8 mouse cellular contexts compared by ENCODE assay signal in genomic region chr11:119393483-119393804, GRCm38 (mm10). TPM values are rescaled to one million over a fixed set of nuclear protein-coding genes. Genes with fewer than 3 reads are reported as not detected.
DNase-seq lines count a peak whose midpoint lies in the region; ATAC-seq and TF ChIP-seq lines count a peak whose summit lies in the region.

No protein-coding gene starts in this region.

- no peak for DNase-seq in liver, adult 2 months (ENCODE audit: extremely low read depth, low read depth, low spot score)
- no peak for DNase-seq in liver
- no peak for DNase-seq in hindbrain, postnatal 0 days (ENCODE audit: low spot score)
- DNase-seq in urinary bladder, postnatal 25 days (ENCODE audit: low spot score): no peak
- no peak for DNase-seq in adrenal gland, adult (ENCODE audit: inconsistent age in 2 of 2, low spot score in 1 of 2)
- no peak for DNase-seq in gastrocnemius, adult 8-10 months (ENCODE audit: low spot score in 2 of 2)

- peak overlapping the region; percentile 63 for H3K4me3 ChIP-seq in liver, adult 2 months (ENCODE audit: insufficient read depth, low read depth, low read length)
- peak overlapping the region; percentile 43 for H3K4me3 ChIP-seq in embryonic facial prominence, embryonic 12.5 days
- H3K4me3 ChIP-seq in hindbrain, postnatal 0 days (ENCODE audit: low read length): peak overlapping the region; percentile 41
- H3K4me3 ChIP-seq in neural tube, embryonic 12.5 days: peak overlapping the region; percentile 41

- peak overlapping the region; percentile 75 for H3K9ac ChIP-seq in liver, adult 2 months (ENCODE audit: low read depth, low read length)
- H3K9ac ChIP-seq in embryonic facial prominence, embryonic 12.5 days: peak overlapping the region; percentile 28
- H3K9ac ChIP-seq in hindbrain, postnatal 0 days (replicated peaks; ENCODE audit: low read length): peak overlapping the region; percentile 40; the same call in 1 of the 2 replicates
- peak overlapping the region; percentile 26 for H3K9ac ChIP-seq in neural tube, embryonic 12.5 days

- no peaks in the 10 kb centered on the region for H3K9me3 ChIP-seq in embryonic facial prominence, embryonic 12.5 days
- H3K9me3 ChIP-seq in hindbrain, postnatal 0 days (ENCODE audit: low read length): no peaks in the 10 kb centered on the region
- H3K9me3 ChIP-seq in neural tube, embryonic 12.5 days: no peaks in the 10 kb centered on the region

- peaks cover 29% of the 10 kb centered on the region for H3K4me1 ChIP-seq in liver, adult 2 months (ENCODE audit: control insufficient read depth, insufficient read depth, low read length)
- H3K4me1 ChIP-seq in embryonic facial prominence, embryonic 12.5 days: peaks cover 9% of the 10 kb centered on the region; the same call in 1 of the 2 replicates
- H3K4me1 ChIP-seq in hindbrain, postnatal 0 days (ENCODE audit: insufficient read depth, low read length): peaks cover 8% of the 10 kb centered on the region; the same call in 1 of the 2 replicates
- peaks cover 25% of the 10 kb centered on the region for H3K4me1 ChIP-seq in neural tube, embryonic 12.5 days

- WGBS in liver, adult 2 months: 12% methylated on average over 7 of the region's 7 CpGs
- 25% methylated on average over 7 of the region's 7 CpGs for WGBS in embryonic facial prominence, embryonic 12.5 days
- 24% methylated on average over 7 of the region's 7 CpGs for WGBS in hindbrain, postnatal 0 days
- 33% methylated on average over 7 of the region's 7 CpGs for WGBS in neural tube, embryonic 12.5 days

- H3K79me2 ChIP-seq in liver, adult 2 months (ENCODE audit: control insufficient read depth, insufficient read depth, low read length): peaks cover 22% of the 10 kb centered on the region; the same call in 1 of the 2 replicates

- H3K36me3 ChIP-seq in liver, adult 2 months (ENCODE audit: control insufficient read depth, insufficient read depth, low read length): peaks cover 2% of the 10 kb centered on the region; the same call in 1 of the 2 replicates
- H3K36me3 ChIP-seq in embryonic facial prominence, embryonic 12.5 days: no peaks in the 10 kb centered on the region
- no peaks in the 10 kb centered on the region for H3K36me3 ChIP-seq in hindbrain, postnatal 0 days (ENCODE audit: insufficient read depth, low read length)
- H3K36me3 ChIP-seq in neural tube, embryonic 12.5 days: no peaks in the 10 kb centered on the region

- ATAC-seq in embryonic facial prominence, embryonic 12.5 days (ENCODE audit: insufficient number of reproducible peaks, insufficient read depth, low FRiP score, low TSS enrichment): no peak
- ATAC-seq in hindbrain, postnatal 0 days: no peak
- no peak for ATAC-seq in neural tube, embryonic 12.5 days (ENCODE audit: low FRiP score, low read depth)

- no peaks in the 10 kb centered on the region for H3K27me3 ChIP-seq in liver, adult 2 months (ENCODE audit: control insufficient read depth, insufficient read depth, low read length)
- H3K27me3 ChIP-seq in embryonic facial prominence, embryonic 12.5 days: peaks cover 85% of the 10 kb centered on the region
- H3K27me3 ChIP-seq in hindbrain, postnatal 0 days (ENCODE audit: insufficient read depth, low read length): peaks cover 30% of the 10 kb centered on the region
- H3K27me3 ChIP-seq in neural tube, embryonic 12.5 days (replicated peaks): peaks cover 78% of the 10 kb centered on the region

- peak overlapping the region; percentile 66 for H3K4me2 ChIP-seq in embryonic facial prominence, embryonic 12.5 days (replicated peaks)
- H3K4me2 ChIP-seq in hindbrain, postnatal 0 days (ENCODE audit: low read depth, low read length): peak overlapping the region; percentile 69
- H3K4me2 ChIP-seq in neural tube, embryonic 12.5 days (replicated peaks): peak overlapping the region; percentile 75

- no peak for TF ChIP-seq POLR2A in liver, adult 2 months (IDR thresholded peaks at IDR 0.05; ENCODE audit: extremely low read depth, insufficient read depth, low read length)

- H3K27ac ChIP-seq in liver, adult 2 months (replicated peaks; ENCODE audit: insufficient read depth, low read depth, low read length): peak overlapping the region; percentile 71
- no peak overlapping the region for H3K27ac ChIP-seq in embryonic facial prominence, embryonic 12.5 days
- H3K27ac ChIP-seq in hindbrain, postnatal 0 days: peak overlapping the region; percentile 45; the same call in 1 of the 2 replicates
- H3K27ac ChIP-seq in neural tube, embryonic 12.5 days: no peak overlapping the region

- TF ChIP-seq CTCF in liver, adult 2 months (IDR thresholded peaks at IDR 0.05; ENCODE audit: low read depth, low read length): no peak
- TF ChIP-seq CTCF in hindbrain, postnatal 0 days (IDR thresholded peaks at IDR 0.05; ENCODE audit: low read depth): no peak

RNA-seq across cellular contexts. Expression of gene Rnf213, which starts 0.5 kb away (rescaled TPM):
- total RNA-seq in liver, adult 2 months (2014; rRNA removed): 43.4 and 43.5 TPM in 2 replicates
- 11.1 and 16.9 TPM in 2 replicates for polyA plus RNA-seq in liver, adult 2 months (2012; rRNA removed)
- 1.6 and 1.7 TPM in 2 replicates for polyA plus RNA-seq in embryonic facial prominence, embryonic 12.5 days (2016; fragmentation: Nextera tagmentation; extraction: Ambion mirVana)
- 8.7 and 9.0 TPM in 2 replicates for total RNA-seq in hindbrain, postnatal 0 days (2014; rRNA removed)
- 0.94 and 1.5 TPM in 2 replicates for polyA plus RNA-seq in hindbrain, postnatal 0 days (2015; fragmentation: Nextera tagmentation; extraction: Ambion mirVana)
- 1.5 and 1.6 TPM in 2 replicates for polyA plus RNA-seq in neural tube, embryonic 12.5 days (2016; fragmentation: Nextera tagmentation; extraction: Ambion mirVana)
- total RNA-seq in gastrocnemius, adult 8-10 months (2022): 1 to 10 TPM; 4.5 to 7.0 (median 5.8) TPM

RNA-seq across cellular contexts. Expression of gene Slc26a11, which starts 38.1 kb away (rescaled TPM):
- total RNA-seq in liver, adult 2 months (2014; rRNA removed): 2.5 and 3.9 TPM in 2 replicates
- polyA plus RNA-seq in liver, adult 2 months (2012; rRNA removed): 5.3 and 7.5 TPM in 2 replicates
- 10.0 and 12.3 TPM in 2 replicates for polyA plus RNA-seq in embryonic facial prominence, embryonic 12.5 days (2016; fragmentation: Nextera tagmentation; extraction: Ambion mirVana)
- total RNA-seq in hindbrain, postnatal 0 days (2014; rRNA removed): 6.7 and 9.6 TPM in 2 replicates
- polyA plus RNA-seq in hindbrain, postnatal 0 days (2015; fragmentation: Nextera tagmentation; extraction: Ambion mirVana): 5.4 and 5.7 TPM in 2 replicates
- polyA plus RNA-seq in neural tube, embryonic 12.5 days (2016; fragmentation: Nextera tagmentation; extraction: Ambion mirVana): 5.0 TPM in 2 replicates
- total RNA-seq in gastrocnemius, adult 8-10 months (2022): 1 to 10 TPM; 2.5 to 4.2 (median 3.0) TPM

RNA-seq across cellular contexts. Expression of gene Sgsh, which starts 38.1 kb away (rescaled TPM):
- total RNA-seq in liver, adult 2 months (2014; rRNA removed): 2.1 and 2.6 TPM in 2 replicates
- polyA plus RNA-seq in liver, adult 2 months (2012; rRNA removed): 8.7 and 11.9 TPM in 2 replicates
- polyA plus RNA-seq in embryonic facial prominence, embryonic 12.5 days (2016; fragmentation: Nextera tagmentation; extraction: Ambion mirVana): 5.9 and 6.2 TPM in 2 replicates
- total RNA-seq in hindbrain, postnatal 0 days (2014; rRNA removed): 4.8 and 8.5 TPM in 2 replicates
- polyA plus RNA-seq in hindbrain, postnatal 0 days (2015; fragmentation: Nextera tagmentation; extraction: Ambion mirVana): 5.0 and 6.2 TPM in 2 replicates
- 3.8 and 5.2 TPM in 2 replicates for polyA plus RNA-seq in neural tube, embryonic 12.5 days (2016; fragmentation: Nextera tagmentation; extraction: Ambion mirVana)
- total RNA-seq in gastrocnemius, adult 8-10 months (2022): 1 to 10 TPM; 2.3 to 3.8 (median 2.7) TPM

Comparison
In these comparisons a context has a peak if more than half of its experiments do, and no peak if none do; other contexts are left out.
1. H3K27ac ChIP-seq: peak in liver, adult 2 months (single experiment) and hindbrain, postnatal 0 days (single experiment); none in embryonic facial prominence, embryonic 12.5 days (single experiment) and neural tube, embryonic 12.5 days (single experiment).
2. Peak in every context shown above with its lines, with median percentiles within 50 percentile points of each other: H3K4me3 ChIP-seq, H3K9ac ChIP-seq and H3K4me2 ChIP-seq.